Mouse (Mus musculus) natural killer cell, adult 2 months (primary cell): Measurements from ENCODE around the gene Olfr323.

Source experiments
- DNase-seq, 2 experiments: peaks; one replicate each; pipeline ENCODE4 v3.0.0; 2022; ENCODE audit warnings: low spot score in 2 of 2

Olfr323 gene

DNA sequence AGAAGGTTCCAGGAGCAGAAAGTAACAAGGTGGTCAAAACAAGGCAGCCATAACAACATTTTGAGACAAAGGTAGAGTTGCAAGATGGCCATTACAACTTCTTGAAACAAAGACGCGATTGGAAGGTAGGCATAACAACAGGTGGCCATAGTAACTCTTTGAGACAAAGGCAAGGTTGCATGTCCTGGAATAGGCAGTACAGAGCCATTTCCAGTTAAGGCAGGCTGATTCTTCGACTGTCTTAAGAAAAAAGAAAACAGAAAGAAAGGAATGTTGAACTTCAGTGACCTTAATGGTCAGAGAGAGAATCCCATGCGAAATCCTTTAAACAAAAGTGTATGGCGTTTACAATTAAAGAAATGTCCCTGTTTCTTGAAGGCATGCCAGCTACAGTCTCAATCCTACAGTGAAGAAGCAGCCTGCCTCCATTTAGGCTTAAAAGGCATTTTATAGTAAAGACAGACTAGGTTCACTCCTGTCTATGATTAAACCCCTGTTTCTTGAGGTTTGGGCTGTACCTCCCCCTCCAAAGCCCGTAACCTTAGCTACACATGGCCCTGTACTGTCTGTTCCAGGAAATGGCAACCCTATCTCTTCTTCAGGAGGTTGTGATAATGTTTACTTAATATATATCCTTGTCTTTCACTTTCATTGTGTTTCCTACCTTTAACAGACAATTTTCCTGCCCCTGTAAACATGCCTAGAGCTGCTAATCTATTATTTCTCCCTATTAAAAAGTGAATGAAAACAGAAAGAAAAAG, 27.3 kb downstream of the Olfr323 start:
- no peak for DNase-seq

DNA sequence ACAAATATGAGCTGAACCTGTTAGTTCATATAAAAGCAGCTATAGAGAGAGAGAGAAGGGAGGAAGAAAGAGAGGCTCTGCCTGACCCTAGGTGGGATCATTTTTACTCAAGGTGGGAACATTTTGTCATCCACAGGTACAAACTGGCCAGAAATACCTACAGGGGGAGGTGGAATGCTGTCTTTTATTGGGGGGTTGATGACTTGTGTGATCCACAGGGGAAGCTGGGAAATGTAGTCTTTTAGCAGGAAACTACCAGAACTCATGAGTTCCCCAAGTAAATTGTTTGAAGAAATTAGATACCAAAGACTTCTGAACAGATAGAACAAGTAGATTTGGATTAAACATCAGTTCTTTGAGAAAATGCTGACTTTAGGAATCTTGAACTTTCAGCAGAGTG, 28.2 kb downstream of the Olfr323 start:
- DNase-seq, result no peak

DNA sequence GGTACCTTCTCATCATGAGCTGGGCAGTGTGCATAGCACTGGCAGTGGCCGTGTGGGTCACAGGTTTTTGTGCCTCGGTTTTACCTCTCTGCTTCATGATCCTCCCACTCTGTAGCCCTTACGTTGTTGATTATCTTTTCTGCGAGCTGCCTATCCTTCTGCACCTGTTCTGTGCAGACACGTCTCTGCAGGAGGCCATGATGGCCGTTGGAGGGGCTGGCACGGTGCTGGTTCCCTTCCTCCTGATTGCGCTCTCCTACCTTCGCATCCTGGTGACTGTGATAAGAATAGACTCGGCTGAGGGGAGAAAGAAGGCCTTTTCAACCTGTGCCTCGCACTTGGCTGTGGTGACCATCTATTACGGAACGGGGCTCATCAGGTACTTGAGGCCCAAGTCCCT, 32.5 kb downstream of the Olfr323 start:
- no peak for DNase-seq

DNA sequence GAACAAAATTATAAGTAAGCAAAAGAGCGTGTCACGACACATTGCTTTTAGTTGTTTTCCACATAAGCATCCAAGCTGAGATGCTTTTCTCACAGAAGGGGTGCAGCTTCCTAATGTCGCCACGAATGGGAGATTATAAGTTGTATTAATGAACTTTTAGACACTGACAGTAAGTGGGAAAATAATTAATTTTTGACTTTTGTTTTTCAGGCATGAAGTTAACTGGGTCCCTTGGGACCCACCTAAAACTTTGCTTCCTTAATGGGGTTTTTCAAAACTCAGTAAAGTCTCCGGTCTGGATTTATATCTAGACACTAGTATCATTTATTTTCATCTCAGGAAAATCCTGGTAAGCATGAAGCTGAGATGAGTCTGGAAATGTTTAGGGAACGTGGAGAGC, 35.5 kb downstream of the Olfr323 start, which contains the start of gene Olfr324:
Gene Olfr324, plus strand, starts transcription at position 301 of the 400 bp plus-strand sequence.
- DNase-seq, result no peak

DNA sequence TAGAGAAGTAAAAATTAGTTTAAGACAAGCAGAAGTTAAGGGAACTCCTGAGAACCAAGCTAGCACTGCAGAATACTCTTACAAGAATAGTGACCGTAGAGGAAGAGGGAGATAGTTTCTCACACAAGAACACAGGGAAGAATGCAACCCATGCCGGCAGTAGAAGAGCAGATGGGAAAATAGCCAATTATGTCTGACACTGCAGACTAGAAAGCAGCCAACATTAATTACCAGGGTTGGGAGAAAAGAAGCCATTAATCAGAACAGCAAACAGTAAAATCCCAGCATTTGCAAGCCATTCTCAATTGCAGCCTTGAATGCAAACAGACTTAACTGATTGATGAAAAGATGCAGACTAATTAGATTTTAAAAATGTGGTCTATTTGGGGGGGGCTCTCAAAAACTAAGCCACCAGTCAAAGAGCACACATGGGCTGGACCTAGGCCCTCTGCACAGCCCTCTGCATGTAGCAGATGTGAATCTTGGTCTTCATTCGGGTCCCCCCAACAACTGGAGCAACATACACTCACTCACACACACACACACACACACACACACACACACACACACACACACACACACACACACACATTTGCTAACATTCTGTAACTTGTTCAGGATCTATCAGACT, 41.6 kb downstream of the Olfr323 start:
- no peak for DNase-seq

DNA sequence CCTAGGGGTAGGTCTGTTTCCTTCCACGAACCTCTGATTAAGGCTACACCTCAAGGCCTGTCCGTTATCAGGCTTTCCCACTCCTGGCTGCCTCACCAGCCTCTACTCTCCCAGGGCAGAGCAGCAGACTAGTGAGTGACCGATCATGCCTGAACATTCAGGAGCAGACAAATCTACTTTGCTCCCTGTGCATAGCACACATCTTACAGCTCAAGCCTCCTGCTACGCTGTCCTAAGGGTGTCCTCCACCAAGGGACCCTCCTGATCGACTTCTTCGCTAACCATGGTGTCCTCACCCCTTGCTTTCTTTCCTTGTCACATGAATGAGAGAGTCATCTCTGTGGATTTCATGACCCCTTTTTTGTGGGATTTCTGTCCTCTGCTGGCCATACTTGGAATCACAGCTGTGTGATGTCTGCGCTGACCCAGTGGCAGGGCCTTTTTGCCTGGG, 42.4 kb downstream of the Olfr323 start:
- peak; percentile 5 to 31 for DNase-seq

DNA sequence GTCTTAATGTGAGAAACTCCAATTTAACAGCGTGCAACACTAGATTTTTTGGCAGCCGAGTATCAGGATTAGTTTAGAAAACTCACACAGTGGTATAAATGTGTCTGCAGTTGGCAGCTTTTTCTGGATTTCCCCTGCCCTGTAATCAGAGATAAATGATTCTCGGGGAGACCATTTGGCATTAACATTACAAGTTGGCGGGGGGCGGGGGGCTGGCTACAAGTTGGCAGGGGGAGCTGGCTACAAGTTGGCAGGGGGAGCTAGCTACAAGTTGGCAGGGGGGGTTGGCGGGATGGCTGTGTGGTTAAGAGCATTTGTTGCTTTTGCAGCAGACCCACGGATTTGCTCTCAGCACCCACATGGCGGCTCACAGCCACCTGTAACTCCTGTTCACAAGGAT, 51.7 kb downstream of the Olfr323 start:
- no peak for DNase-seq

DNA sequence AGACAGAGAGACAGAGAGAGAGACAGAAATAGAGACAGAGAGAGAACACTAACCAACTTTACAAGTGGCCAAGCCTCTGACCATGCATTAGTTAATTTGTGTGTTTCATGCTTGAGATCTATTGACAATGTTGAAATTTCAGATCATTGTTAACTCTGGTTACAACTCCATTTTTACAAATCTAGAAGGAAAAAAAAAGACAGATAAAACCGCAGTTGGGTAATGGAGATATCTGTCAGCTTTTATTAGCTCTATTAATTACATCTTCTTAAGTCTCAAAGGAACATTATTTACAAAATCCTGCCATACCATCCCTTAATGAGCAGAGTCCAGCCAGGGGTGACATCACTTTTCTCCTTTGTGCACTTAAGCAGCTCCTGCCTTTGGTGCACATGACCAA, 52.9 kb downstream of the Olfr323 start, which contains the start of gene Olfr325:
Gene Olfr325, plus strand, starts transcription at position 301 of the 400 bp plus-strand sequence.
- DNase-seq, result no peak
